Mouse (Mus musculus) c-Kit-positive CD71-positive TER-119-negative erythroid progenitor cells, embryonic 14.5 days (primary cell): Measurements from ENCODE around the gene Ppp4r1.
A peak's percentile ranks its signal among the peaks of the same experiment; 100 is the strongest.

Experiments
- DNase-seq: peaks from one replicate; pipeline ENCODE4 v3.0.0-alpha.2; 2013; ENCODE audit warnings: low read depth

Ppp4r1 gene

DNA sequence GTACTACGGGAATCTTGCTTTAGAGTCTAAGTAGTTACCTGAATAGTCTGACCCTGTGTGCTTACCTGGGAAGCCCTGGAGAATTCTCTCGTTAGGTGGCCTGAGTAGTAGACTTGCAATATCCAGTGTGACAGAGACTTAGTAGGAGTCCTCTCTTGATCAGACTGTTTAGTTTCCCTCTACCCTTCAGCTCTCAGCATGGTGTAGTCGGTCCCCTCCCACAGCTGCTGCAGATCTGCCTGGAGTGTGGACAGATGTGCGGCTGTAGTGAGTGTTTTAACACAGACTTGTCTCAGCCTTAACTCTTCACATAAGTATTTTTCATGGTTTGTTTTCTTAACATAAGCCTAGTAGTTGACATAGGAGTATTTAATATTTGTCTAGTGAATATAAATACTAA lies 19.7 kb downstream of the Ppp4r1 start:
- DNase-seq, result no peak

DNA sequence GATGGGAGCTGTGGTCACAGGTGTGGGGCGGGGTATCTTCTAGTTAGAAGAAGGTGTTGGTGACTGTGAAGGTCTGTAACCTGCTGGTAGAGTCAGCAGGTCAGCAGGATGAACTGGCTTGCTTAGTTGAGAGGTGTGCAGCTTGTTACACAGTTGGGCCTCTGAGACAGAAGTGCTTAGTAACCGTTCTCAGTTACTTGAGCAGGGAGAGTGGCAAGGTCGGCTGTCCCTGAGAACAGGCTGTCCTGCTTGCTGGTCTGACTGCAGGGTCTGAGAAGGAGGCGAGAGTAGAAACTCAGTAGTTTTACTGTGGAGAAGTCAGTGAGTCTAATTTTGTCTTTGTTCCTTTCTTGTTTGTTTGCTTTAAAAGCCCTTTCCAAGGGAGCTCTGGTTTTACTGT lies 23.6 kb downstream of the Ppp4r1 start:
- no peak for DNase-seq

DNA sequence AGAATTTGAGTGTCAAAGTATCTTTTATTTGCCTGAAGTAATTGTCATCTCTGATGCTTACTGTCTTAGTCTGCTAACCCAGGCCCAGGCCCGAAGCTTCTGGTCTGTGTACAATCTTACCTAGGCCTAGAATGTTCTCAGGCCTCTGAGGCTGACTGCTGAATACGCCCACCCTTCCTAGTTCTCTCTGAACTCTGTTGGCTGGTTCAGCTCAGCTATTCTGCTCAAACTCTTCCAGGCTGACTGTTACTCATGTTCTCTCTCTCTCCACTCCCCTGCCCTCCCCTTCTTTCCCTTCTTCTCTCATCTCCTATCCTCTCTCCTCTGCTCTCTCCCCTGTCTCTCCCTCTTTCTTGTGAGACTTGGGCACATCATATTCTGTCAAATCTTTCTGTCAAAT lies 24.0 kb downstream of the Ppp4r1 start:
- DNase-seq, result no peak

DNA sequence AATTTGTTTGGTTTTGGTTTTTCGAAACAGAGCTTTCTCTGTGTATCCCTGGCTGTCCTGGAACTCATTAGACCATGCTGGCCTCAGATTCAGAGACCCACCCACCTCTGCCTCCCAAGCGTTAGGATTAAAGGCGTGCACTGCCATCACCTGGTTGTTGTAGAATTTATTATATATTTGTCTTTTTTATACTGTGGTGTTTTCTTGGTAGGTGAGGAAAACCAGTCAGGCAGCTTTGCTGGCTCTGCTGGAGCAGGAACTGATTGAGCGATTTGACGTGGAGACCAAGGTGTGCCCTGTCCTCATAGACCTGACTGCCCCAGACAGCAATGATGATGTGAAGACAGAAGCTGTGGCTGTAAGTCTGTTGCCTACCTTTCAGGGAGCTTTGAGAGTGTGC lies 28.7 kb downstream of the Ppp4r1 start:
- DNase-seq, result no peak

DNA sequence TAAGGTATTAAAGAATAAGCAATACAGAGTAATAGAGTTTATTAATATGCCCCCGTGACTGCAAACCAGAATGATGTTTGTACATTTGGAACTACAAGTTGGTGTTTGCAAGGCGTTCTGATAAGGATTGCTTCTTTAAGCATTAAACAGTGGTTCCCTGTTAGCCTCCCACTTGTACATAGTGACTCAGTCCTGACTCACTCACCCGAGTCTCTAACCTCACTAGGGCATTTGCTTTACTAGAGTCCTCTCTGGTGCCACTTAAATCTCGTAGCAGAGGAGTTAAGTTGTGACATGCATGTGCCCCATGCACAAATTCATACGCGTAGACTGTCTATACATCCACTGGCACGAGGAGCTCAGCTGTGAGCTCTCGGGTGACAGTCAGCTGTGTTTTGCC lies 31.4 kb downstream of the Ppp4r1 start:
- no peak for DNase-seq

DNA sequence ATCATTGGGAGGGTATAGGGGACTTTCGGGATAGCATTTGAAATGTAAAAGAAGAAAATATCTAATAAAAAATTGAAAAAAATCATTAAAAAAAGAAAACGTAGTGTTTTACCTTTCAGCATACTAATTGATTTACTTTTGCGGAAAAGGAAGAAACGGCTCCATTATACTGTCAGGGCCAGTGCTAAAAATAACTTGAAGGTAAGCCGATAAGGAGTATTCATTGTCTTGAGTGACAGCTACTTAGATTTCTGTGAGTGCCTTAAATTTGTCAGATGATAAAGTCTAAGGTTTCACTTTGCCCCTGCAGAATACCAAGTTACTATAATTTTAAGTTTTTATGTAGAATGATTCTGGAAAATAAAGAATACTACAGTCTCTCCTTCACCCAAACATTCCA lies 37.8 kb downstream of the Ppp4r1 start:
- DNase-seq, result no peak

DNA sequence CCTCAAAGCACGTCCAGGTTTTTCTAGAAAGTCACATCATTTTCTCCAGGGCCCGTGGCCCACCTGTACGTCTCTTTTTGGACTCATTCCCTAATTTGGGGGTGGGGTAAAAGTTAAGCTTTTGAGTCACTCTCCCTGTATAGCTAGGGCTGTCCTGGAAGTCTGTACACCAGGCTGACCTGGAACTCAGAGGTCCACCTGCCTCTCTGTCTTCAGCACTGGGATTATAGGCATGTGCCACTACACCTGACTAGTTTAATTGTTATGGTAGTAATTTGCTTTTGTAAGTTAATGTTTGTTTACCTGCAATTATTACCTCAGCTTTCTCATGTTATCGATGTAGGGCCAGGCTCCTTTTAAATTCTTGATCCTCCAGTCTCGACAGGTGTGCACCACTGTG lies 40.0 kb downstream of the Ppp4r1 start:
- no peak for DNase-seq

DNA sequence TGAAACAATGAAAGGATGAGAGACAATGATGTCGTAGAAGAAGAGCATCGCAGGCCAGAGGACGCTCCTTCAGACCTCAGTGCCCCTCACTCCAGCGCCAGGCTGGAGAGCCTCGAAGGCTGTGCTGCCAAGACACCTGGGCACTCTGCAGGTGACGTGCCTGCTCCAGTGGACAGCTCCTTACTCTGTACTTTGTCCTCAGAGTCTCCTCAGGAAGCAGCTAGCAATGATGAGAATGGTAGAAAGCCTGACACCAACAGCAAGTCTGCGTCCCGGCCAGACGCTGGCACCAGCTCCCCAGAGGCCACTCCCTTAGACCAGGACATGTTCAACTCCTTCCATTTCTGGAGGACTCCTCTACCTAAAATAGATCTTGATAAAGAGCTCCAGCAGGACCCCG lies 41.9 kb downstream of the Ppp4r1 start:
- DNase-seq, result no peak

DNA sequence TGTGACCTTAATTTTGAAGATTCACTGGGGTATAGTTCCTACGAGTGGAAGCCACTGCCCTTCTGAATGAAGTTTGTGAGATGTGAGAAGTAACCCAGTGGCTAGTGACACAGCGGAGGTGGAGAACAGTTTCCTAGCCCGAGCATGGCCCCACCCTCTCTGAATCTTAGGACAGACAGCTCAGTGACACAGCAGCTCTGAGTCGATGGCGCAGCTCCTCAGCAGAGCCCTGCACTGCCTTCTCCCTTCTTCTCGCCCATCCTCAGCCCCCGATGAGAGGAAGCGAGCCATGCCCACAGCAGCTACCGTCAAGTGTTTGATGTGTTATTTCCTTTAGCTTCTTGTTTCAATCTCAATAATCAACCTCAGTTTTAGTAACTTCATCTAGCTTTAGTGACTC lies 43.9 kb downstream of the Ppp4r1 start:
- DNase-seq, result peak; percentile 4

DNA sequence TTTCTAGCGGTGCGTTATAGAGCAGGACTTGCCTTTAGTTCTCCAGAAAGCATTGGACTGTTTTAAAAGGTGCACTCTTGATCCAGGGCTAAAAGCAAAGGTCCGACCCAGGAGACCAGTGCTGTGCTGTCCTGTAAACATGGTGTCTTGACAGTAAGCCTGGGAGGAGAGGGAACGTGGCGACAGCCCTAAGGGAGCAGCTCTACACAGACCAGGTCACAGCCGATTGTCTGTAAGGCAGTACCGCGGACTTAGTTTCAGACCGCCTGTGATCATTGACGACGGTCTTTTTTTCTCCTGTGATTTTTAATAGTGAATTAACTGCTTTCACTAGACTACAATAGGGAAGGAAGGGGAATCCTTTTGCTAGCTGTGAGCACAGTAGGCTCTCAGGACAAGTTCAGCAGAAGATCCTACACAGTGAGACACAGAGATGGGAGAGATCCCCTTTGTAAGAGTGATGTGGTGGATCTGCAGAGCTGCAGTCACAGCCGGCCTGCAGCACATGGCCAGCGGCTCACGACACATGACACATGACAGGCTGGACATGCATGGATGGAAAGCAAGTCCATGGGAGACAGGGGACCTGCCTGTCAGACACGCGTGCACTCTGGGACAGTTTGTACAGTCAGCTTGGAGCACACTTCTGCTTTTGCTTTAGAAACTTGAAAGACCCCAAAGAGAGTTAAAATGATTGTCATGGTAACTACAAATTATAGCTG lies 44.9 kb downstream of the Ppp4r1 start:
- no peak for DNase-seq

DNA sequence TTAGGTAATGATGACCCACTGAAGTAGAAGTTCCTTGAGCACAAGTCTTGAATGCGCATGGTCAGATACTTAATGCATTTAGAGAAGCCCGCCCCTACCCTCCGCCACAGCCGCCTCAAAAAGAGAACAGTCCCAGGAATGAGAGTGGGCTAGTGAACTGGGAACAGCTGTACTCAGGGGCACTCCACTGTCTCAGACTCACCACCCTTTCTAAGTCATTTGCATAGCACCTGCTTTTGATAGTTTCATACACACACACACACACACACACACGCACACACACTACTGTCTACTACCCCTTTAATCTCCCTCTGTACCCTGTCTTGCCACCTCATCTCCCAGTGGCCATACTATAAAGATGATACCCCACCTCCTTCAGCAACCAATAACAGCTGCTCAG lies 45.5 kb downstream of the Ppp4r1 start:
- DNase-seq, result no peak

DNA sequence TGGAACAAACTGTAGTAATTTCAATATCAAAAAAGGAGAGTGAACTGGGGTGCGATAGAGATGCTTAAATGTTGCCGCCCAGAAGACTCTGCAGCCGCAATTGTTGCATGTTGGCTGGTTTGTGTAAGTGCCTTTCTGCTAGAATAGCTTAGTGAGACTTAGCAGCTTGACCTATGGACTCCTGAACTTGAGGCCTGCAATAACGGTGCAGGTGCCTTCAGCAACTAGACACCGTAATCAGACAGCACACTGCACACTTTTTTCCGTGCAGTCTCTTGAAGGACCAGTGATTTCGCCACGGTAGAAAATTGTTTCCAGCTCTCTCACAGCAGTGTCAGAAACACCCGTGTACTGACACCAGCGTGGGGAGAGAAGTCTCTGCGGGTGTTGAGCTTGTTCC lies 46.6 kb downstream of the Ppp4r1 start:
- no peak for DNase-seq

DNA sequence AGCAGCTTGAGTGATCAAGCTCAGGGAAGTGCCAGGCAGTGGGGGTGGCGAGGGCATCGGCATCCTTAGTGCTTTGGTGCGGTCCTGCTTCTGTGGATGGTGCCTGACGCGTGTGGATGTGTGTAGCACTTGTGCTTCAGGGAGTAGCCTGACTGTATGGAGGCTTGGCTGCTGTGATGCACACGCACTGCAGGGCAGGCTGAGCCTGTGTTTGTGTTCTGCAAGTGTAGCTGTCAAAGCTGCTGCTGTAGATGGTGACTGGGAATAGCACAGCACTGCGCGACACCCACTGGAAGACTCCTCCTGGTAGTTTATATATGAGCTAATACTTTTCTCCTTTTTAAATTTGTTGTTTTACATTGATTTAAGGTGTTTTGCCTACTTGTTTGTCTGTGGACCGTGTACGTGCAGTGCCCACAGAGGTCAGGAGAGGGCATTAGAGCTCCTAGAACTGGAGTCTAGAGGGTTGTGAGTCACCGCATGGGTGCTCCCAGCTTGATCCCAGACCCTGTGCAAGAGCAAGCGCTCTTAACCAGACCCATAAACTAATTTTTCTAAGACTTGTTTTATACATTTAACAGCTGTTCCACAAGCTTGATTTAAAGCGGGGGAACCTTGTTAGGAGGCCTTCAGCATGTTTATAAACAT lies 48.0 kb downstream of the Ppp4r1 start:
- no peak for DNase-seq

DNA sequence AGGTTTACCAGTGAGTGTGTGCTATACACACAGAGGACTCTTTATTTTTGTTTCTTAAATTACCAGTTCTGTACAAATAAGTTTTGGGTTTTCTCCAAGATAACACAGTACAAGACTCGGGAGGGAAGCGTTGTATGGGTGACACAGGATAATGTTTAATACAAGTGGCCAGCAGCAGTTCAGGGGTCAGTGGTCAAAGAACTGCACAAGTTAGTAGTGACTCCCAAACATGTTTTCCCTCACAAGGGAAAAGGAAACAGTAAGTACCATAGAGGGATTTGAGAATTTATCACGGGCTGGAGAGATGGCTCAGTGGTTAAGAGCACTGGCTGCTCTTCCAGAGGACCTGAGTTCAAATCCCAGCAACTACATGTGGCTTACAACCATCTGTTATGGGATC lies 51.5 kb downstream of the Ppp4r1 start:
- DNase-seq, result no peak

DNA sequence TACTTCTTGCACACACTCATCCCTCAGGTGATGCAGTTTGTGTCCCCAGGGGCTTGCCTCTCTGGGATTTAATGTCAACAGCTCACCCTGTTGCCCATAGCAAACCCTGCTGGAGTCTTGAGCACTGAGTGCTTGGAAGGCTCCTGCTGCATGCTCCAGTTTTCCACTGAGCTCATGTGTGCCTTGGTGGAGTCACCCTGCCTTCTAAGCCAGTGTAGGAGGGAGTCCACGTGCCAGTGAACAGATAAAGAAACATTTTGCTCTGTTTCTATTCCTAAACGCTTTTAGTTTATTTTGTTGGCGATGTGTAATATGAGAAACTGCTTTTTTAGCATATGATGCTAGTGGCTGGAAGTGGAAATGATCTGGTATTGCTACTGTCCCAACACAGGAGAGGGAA lies 54.4 kb downstream of the Ppp4r1 start:
- DNase-seq, result no peak

DNA sequence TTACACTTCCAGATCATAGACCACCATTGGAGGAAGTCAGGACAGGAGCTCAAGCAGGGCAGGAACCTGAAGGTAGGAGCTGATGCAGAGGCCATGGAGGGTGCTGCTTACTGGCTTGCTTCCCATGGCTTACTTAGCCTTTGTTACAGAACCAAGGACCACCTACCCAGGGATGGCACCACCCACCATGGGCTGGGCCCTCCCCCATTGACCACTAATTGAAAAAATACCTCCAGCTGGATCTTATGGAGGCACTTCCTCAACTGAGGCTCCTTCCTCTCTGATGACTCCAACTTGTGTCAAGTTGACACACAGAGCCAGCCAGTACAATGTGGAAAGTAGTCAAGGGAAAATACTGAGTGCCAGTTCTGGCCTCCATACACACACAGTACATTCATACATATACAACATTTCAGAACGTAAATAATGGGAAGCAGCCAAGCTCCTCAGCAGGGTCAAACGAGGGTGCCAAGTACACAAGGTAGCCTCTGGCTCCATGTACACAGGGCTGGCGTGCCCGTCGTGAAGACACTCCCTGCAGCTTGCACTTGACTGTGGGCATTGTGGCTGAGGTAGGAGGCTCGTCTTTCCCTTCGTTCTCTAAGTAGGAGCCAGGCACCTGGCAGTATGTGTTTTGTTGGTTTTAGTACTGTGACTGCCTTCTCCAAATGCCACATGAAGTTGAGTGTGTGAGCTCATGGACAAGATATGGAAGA lies 57.3 kb downstream of the Ppp4r1 start:
- DNase-seq, result no peak

DNA sequence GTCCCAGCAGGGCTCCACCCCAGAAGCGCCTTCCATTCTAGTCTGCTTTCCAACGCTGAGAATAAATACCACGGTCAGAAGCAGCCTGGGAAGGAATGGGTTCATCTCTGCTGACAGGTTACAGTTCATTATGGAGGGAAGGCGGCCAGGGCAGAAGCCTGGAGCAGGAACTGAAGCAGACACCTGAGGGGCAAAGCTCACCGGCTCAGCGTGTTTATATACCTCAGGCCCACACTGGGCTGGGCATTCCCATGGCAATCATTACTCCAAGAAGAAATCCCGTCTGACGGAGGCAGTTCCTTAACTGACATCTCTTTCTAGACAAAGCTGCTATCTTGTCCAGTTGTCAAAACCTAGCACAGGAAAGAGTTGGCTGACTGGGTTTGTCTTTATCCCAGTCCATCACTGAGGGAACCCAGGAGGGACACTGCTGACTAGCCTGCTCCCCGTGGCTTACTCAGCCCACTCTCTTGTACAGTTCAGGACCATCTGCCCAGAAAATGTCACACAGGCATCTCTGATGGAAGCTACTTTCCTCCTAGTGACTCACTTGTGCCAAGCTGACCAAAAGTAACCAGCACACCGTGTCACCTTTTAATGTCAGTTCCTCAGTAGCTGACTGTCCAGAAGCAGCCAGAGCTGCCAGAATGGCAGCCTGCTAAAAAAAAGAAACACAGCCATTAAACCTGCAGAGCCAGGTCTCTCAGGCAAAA lies 60.5 kb downstream of the Ppp4r1 start:
- DNase-seq, result no peak

DNA sequence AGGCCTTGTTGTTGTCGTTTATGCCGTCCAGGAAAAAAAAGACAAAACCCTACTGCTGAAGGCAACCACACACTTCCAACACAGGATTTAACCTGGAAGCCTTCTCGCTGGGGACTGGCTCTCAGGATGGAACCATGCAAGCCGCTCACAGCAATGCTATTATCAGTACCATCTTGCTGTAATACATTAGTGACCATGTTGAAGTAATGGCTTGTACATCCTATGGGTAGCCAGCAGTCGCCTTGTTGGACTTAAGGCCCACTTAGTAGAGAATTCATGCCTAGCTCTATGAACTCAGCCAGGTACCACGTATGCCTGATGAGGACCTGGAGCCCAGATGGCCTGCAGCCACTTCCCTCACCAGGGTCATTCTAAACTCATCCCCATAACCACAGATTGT lies 63.0 kb downstream of the Ppp4r1 start:
- DNase-seq, result no peak

DNA sequence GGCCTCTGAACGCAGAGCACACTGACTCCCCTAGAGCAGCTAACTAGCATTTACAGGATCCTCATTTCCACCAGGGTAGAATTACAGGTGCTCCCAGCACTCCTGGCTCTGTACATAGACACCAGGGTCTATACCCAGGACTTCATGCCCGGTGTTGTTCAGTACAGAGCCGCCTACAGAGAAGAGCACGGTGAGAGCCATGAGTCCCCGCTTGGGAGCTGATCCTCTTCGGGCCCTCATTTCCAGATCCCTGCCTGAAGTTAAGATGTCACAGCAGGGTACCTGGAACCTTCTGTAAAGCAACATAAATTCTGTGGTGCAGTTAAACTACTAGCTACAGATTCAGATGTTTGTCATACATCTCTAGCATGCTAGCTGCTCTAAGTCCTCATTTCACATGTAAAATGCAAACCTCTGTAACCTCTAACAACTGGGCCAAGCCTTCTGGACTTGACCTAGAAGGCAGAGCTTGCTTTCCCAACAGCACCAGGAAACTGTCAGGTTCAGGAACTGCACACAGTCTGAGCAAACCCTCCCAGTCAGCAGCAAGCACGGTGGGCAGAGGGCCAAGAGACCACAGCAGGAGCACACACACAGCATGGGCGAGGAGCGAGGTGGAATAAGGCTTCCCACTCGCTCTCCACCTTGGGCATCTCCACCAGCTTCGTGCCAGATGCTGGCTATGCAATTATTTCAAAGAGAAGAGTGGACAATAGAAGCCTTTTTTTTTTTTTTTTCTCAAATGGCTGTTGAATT lies 65.5 kb downstream of the Ppp4r1 start:
- no peak for DNase-seq

DNA sequence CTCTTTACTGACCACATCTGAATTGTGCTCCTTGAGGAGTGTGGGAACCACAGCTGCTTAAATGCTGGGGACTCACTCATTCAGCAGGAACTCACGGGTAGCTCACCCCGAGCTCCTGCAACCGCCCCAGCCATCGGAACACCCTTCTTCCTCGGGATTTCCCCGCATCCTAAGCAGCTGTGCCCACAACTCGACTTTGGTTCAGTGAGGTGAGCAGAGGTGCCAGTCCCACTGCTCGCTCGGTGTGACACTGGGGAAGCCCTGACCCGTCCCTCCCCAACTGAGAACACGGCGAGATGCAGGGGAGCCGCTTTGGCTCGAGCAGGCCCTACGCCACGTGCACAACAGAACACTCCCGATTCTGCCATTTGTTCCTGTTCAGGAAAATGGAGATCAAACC lies 68.1 kb downstream of the Ppp4r1 start:
- DNase-seq, result no peak

DNA sequence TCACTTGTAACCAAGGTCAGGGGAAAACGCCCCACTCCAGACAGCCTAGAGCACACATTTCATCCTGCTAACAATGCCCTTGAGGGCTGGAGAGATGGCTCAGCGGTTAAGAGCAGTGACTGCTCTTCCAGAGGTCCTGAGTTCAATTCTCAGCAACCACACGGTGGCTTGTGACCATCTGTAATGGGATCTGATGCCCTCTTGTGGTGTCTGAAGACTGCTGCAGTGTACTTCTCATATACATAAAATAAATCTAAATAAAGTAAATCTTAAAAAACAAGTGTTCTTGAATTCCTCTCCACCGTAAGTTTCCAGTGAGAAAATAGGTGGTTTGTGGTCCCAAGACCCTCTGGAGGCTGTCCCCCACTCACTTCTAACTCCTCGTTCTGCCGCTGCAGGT lies 69.4 kb downstream of the Ppp4r1 start:
- no peak for DNase-seq

DNA sequence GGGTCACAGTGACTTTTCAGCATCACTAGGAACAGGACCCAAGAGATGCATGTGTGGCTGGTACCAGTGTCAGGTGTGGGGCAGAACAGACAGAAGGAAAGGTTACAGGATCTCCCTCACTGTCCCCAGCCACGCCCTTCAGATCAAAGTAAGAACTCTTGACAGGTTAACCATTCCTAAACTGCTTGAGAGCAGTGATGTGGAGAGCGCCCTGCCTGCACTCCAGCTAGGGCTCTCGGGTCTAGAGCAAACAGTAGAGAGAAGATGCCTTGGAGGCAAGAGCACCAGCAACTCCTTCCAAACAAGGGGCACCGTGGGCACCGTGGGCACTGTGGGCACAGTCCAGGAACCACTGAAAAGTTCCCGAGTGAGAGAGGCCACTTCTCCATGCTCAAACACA lies 71.0 kb downstream of the Ppp4r1 start:
- DNase-seq, result no peak
